Mouse (Mus musculus) neural tube, embryonic 15.5 days (tissue): ENCODE data around the gene Maml2. TPM values are rescaled to one million over a fixed set of nuclear protein-coding genes. Genes with fewer than 3 reads are reported as not detected.

Source experiments
- ATAC-seq: fragments of 200-750 bp; cut with Nextera tagmentation; 2 replicates; pipeline ENCODE4 v1.8.0; 2017; ENCODE audit warnings: mild to moderate bottlenecking, moderate TSS enrichment, moderate library complexity; ENCODE audit not compliant: low FRiP score
- H3K27ac ChIP-seq: fragments of 300-500 bp; sonication (generic); replicated peaks from 2 replicates; pipeline ENCODE4 v1.5.1; 2015; ENCODE audit warnings: mild to moderate bottlenecking, inconsistent platforms
- H3K27me3 ChIP-seq: fragments of 300-500 bp; sonication (generic); replicated peaks from 2 replicates; pipeline ENCODE4 v1.6.1; 2015; ENCODE audit warnings: inconsistent platforms
- H3K36me3 ChIP-seq: fragments of 300-500 bp; sonication (generic); 2 replicates; pipeline ENCODE4 v1.6.1; 2015; ENCODE audit warnings: inconsistent platforms
- H3K4me1 ChIP-seq: fragments of 300-500 bp; sonication (generic); 2 replicates; pipeline ENCODE4 v1.6.1; 2015; ENCODE audit warnings: inconsistent platforms
- H3K4me2 ChIP-seq: fragments of 300-500 bp; sonication (generic); 2 replicates; pipeline ENCODE4 v1.6.1; 2015; ENCODE audit warnings: inconsistent platforms, mild to moderate bottlenecking, moderate library complexity
- H3K4me3 ChIP-seq: fragments of 300-500 bp; sonication (generic); replicated peaks from 2 replicates; pipeline ENCODE4 v1.5.1; 2015; ENCODE audit warnings: mild to moderate bottlenecking, inconsistent platforms
- H3K9ac ChIP-seq: fragments of 300-500 bp; sonication (generic); replicated peaks from 2 replicates; pipeline ENCODE4 v1.6.1; 2015; ENCODE audit warnings: mild to moderate bottlenecking, inconsistent platforms
- H3K9me3 ChIP-seq: fragments of 300-500 bp; sonication (generic); replicated peaks from 2 replicates; pipeline ENCODE4 v1.6.1; 2016; ENCODE audit warnings: inconsistent platforms
- WGBS: fragments of 180-500 bp; shearing (Covaris S2); methylation state at CpG from one replicate; pipeline ENCODE4 v1.1.7; 2015; ENCODE audit warnings: mixed read lengths; 5-methylcytosine and 5-hydroxymethylcytosine counted together
- polyA plus RNA-seq: library from polyadenylated mRNA; unstranded; fragments of >200 nt; fragmentation: Nextera tagmentation; extraction: Ambion mirVana; gene quantifications from 2 replicates; pipeline ENCODE4 v1.2.1, GENCODE M21; 2015

The Maml2 gene
- polyA plus RNA-seq: 12.0 TPM in 2 replicates

- peak within 1 kb of the TSS; percentile 93 for H3K4me2 ChIP-seq
- ATAC-seq: peak; percentile 72
- H3K4me3 ChIP-seq: peak within 1 kb of the TSS; percentile 66
- H3K9me3 ChIP-seq: no peaks in the 10 kb centered on the region
- peaks cover 55% of the 10 kb centered on the region for H3K4me1 ChIP-seq
- H3K36me3 ChIP-seq: no peaks in the 10 kb centered on the region
- H3K27ac ChIP-seq: peak within 1 kb of the TSS; percentile 82
- no peaks in the 10 kb centered on the region for H3K27me3 ChIP-seq
- peak within 1 kb of the TSS; percentile 72 for H3K9ac ChIP-seq
- WGBS: under 1% methylated on average over 23 of the region's 23 CpGs
These were observed at the start of gene Maml2 for GRCm38 (mm10) chr9:13297668-13298512. Gene Maml2, plus strand, starts transcription at chr9:13297957.

DNA sequence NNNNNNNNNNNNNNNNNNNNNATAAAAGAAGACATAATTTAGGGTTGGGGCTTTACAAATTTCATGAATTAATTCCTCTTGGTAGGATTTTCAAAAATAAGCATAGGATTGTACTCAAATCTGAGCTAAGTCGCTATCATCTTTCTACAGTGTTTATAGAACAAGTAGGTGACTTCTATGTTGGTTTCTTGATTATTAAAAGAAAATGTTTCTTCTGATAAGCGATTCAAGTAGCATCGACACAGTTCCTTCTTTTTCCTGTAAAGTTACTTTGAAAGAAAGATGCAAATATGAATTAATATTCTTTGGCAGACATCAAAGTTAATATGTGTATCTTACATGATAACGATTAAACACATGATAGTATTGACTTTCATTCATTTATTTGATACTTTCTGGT is 49.7 kb upstream of the Maml2 start:
- H3K9ac ChIP-seq: no peak overlapping the region
- 97% methylated on average over 4 of the region's 4 CpGs for WGBS
- H3K9me3 ChIP-seq: no peaks in the 10 kb centered on the region
- no peaks in the 10 kb centered on the region for H3K36me3 ChIP-seq
- no peak overlapping the region for H3K27ac ChIP-seq
- H3K27me3 ChIP-seq: no peaks in the 10 kb centered on the region
- ATAC-seq: no peak
- peak overlapping the region; percentile 78; the same call in 1 of the 2 replicates for H3K4me2 ChIP-seq
- peaks cover 23% of the 10 kb centered on the region for H3K4me1 ChIP-seq
- H3K4me3 ChIP-seq: no peak overlapping the region

- no peak for ATAC-seq
- Histone ChIP-seq H3K9ac (no peak overlapping the region), H3K4me3 (no peak overlapping the region), H3K9me3 (no peaks in the 10 kb centered on the region), H3K27ac (no peak overlapping the region), H3K4me2 (no peak overlapping the region), H3K27me3 (no peaks in the 10 kb centered on the region), H3K36me3 (0 out of 2 replicates have a peak, but pooled peaks cover 3% of the 10 kb centered on the region), H3K4me1 (peaks cover 7% of the 10 kb centered on the region)
- 89% methylated on average over 2 of the region's 2 CpGs for WGBS
These were observed 46.5 kb upstream of the Maml2 start for GRCm38 (mm10) chr9:13251251-13251650.

DNA sequence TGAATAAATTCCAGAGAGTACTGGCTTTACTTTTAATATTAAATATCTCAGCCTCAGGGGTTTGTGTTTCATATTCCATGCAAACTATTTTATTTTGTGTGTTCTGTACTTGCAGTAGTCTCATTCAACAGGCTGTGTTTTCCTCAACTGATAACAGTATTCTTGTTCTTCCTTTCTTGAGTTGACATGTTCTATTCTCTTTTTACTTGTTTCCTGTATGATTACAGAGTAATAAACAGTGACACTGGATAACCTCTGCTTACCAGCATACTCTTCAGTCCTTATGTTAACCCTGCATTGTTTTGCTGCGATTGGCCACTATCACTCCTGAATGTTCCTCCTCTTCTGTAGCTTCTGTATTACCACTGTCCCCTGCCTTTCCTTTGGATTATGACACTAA is 41.0 kb upstream of the Maml2 start:
- H3K9me3 ChIP-seq: no peaks in the 10 kb centered on the region
- H3K27me3 ChIP-seq: no peaks in the 10 kb centered on the region
- ATAC-seq: no peak
- no peak overlapping the region for H3K4me2 ChIP-seq
- 0 out of 2 replicates have a peak, but pooled peaks cover 3% of the 10 kb centered on the region for H3K36me3 ChIP-seq
- H3K4me1 ChIP-seq: no peaks in the 10 kb centered on the region
- WGBS: 100% methylated on average over 1 of the region's 1 CpGs
- H3K27ac ChIP-seq: no peak overlapping the region
- H3K9ac ChIP-seq: no peak overlapping the region
- H3K4me3 ChIP-seq: no peak overlapping the region

- Histone ChIP-seq H3K4me1 (no peaks in the 10 kb centered on the region), H3K9ac (no peak overlapping the region), H3K27ac (no peak overlapping the region), H3K4me2 (no peak overlapping the region), H3K36me3 (0 out of 2 replicates have a peak, but pooled peaks cover 3% of the 10 kb centered on the region), H3K27me3 (no peaks in the 10 kb centered on the region), H3K9me3 (no peaks in the 10 kb centered on the region), H3K4me3 (no peak overlapping the region)
- WGBS: 96% methylated on average over 2 of the region's 2 CpGs
- ATAC-seq: no peak
These were observed 39.6 kb upstream of the Maml2 start for GRCm38 (mm10) chr9:13258173-13258572.

GRCm38 (mm10) chr9:13260980-13261379 is 36.8 kb upstream of the Maml2 start:
- Histone ChIP-seq H3K36me3 (no peaks in the 10 kb centered on the region), H3K4me1 (no peaks in the 10 kb centered on the region), H3K4me3 (no peak overlapping the region), H3K4me2 (no peak overlapping the region), H3K9me3 (no peaks in the 10 kb centered on the region), H3K27me3 (no peaks in the 10 kb centered on the region), H3K9ac (no peak overlapping the region), H3K27ac (no peak overlapping the region)
- ATAC-seq: no peak
- 86% methylated on average over 3 of the region's 3 CpGs for WGBS

DNA sequence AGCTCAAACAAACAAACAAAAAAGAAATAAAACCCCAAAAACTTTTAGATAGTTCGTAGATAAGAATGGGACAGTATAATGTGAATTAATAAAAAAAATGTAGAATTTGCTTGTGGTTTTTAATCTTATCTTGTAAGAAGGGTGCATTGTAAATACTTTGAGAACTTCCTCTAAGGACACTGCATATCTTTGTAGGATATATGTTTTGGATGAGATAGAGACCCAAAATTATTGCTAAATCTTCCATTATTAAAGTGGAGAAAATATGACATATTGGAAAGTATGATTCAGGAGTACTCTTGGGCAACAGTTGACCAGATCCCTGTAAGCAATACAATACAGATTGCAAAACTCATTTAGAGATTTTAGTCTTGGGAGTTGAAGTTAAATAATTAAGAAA is 24.5 kb upstream of the Maml2 start:
- WGBS: 90% methylated on average over 1 of the region's 1 CpGs
- Histone ChIP-seq H3K36me3 (peaks cover 3% of the 10 kb centered on the region; the same call in 1 of the 2 replicates), H3K27me3 (no peaks in the 10 kb centered on the region), H3K27ac (no peak overlapping the region), H3K4me1 (no peaks in the 10 kb centered on the region), H3K4me2 (no peak overlapping the region), H3K4me3 (no peak overlapping the region), H3K9me3 (no peaks in the 10 kb centered on the region), H3K9ac (no peak overlapping the region)
- no peak for ATAC-seq

GRCm38 (mm10) chr9:13287482-13287881 is 10.3 kb upstream of the Maml2 start:
- Histone ChIP-seq H3K9ac (no peak overlapping the region), H3K4me3 (no peak overlapping the region), H3K9me3 (no peaks in the 10 kb centered on the region), H3K27ac (no peak overlapping the region), H3K4me2 (no peak overlapping the region), H3K36me3 (no peaks in the 10 kb centered on the region), H3K27me3 (no peaks in the 10 kb centered on the region), H3K4me1 (no peaks in the 10 kb centered on the region)
- ATAC-seq: no peak
- 70% methylated on average over 2 of the region's 2 CpGs for WGBS

DNA sequence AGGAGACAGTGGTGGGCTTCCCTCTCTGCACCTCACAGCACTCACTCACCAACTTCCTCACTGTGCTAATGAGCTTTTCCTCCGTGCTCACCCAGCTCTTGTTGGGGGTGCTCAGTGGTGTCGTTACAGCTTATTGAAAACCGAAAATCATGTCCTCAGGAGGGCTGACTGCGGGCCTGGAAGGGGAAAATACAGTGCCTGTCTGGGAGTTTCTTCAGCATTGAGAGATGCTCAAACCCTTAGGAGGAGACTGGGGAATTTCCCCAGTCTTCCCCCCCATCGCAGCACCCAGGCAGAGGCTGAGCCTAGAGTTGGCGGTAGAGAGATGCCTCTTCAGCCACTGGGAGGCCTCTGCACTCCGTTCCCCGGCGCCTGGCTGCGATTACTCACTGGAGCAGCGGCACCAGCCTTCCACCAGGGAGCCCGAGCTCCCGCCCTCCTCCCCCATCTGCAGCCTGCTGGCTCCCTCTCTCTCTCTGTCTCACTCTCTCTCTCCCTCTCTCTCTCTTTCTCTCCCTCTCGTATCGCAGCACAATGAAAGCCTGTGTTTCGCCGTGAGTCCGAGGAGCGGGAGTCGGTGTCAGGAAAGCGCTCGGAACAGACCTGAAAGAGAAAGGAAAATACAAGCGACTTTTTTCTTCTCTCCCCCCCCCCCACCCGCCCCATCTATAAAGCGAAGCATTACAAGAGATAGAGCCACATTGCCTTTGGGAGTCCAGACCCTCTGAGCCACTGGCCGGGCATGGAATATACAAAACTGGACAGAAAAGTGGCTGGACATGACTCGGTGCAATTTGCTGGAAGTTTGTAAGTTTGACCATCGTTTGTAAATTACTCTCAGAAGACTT is 1.3 kb upstream of the Maml2 start:
- peak overlapping the region; percentile 66 for H3K4me3 ChIP-seq
- ATAC-seq: peak; percentile 83

GRCm38 (mm10) chr9:13297122-13297667 is 562 bp upstream of the Maml2 start:
- peaks cover 50% of the 10 kb centered on the region for H3K4me1 ChIP-seq
- WGBS: under 1% methylated on average over 12 of the region's 12 CpGs

More for the DNA sequence above, 1.3 kb upstream of the Maml2 start:
- H3K27me3 ChIP-seq: no peaks in the 10 kb centered on the region
- H3K36me3 ChIP-seq: no peaks in the 10 kb centered on the region
- H3K4me2 ChIP-seq: peak overlapping the region; percentile 93
- WGBS: under 1% methylated on average over 28 of the region's 28 CpGs
- H3K9me3 ChIP-seq: no peaks in the 10 kb centered on the region
- H3K9ac ChIP-seq: peak overlapping the region; percentile 72
- H3K4me1 ChIP-seq: peaks cover 43% of the 10 kb centered on the region
- peak overlapping the region; percentile 82 for H3K27ac ChIP-seq

DNA sequence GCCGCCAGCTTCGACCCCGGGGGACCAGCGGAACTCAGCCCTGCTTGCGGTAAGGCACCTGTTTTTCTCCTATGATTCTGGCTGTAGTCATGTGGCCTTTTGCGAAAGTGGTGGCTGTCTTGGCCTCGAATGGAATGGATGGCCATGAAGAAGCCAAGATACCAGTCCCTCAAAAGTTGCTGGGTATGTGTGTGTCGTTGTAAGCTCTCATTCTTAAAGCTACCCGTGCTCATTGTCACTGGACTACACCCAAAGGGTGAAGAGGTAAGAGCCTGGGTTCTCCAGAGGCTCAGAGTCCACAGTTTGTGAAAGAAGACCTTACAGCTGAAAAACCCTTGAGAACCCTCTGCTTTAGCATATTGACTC is 739 bp downstream of the Maml2 start:
- Histone ChIP-seq H3K4me1 (peaks cover 61% of the 10 kb centered on the region), H3K36me3 (no peaks in the 10 kb centered on the region), H3K4me3 (peak overlapping the region; percentile 66), H3K27ac (peak overlapping the region; percentile 82), H3K9ac (peak overlapping the region; percentile 72), H3K27me3 (no peaks in the 10 kb centered on the region), H3K9me3 (no peaks in the 10 kb centered on the region), H3K4me2 (peak overlapping the region; percentile 93)
- 16% methylated on average over 9 of the region's 9 CpGs for WGBS
- ATAC-seq: no peak

More at GRCm38 (mm10) chr9:13297122-13297667, 562 bp upstream of the Maml2 start:
- peak overlapping the region; percentile 93 for H3K4me2 ChIP-seq
- peak overlapping the region; percentile 72 for H3K9ac ChIP-seq
- H3K4me3 ChIP-seq: peak overlapping the region; percentile 66
- ATAC-seq: no peak
- H3K9me3 ChIP-seq: no peaks in the 10 kb centered on the region
- no peaks in the 10 kb centered on the region for H3K27me3 ChIP-seq
- H3K27ac ChIP-seq: peak overlapping the region; percentile 82
- no peaks in the 10 kb centered on the region for H3K36me3 ChIP-seq
